Mouse (Mus musculus): ENCODE results near the gene Wwox. TPM values are rescaled to one million over a fixed set of nuclear protein-coding genes. Genes with fewer than 3 reads are reported as not detected.
A peak's percentile ranks its signal among the peaks of the same experiment; 100 is the strongest.

Wwox gene
- polyA plus RNA-seq, 1 experiment from 2014 or later = 10.9 TPM

DNA sequence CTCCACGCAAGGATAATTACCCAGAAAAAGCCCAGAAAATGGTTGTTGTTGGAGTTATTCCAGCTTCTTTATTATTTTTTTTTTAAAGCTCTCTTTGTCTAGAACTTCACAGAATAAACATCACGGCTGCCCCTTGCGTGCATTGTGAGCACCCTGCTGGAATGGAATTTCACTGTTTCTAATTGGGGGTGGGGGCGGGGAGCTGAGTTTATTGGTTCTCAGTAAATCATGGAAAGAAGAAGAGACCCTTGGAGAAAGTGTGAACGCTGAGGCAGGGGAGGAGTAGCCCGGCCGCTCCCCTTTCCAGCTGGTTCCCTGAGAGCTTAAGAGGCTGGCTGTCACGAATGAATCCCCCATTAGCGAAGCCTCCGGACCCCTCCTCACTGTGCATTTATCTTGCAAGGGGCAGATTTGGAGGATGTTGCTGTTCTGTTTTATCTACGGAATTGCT is 436.7 kb downstream of the Wwox start:
- Histone ChIP-seq H3K4me2 (ENCODE audit: low read depth, low read length) (no peak overlapping the region), H3K9ac (ENCODE audit: low read depth, low read length) (no peak overlapping the region), H3K27me3 (replicated peaks; ENCODE audit: control insufficient read depth, insufficient read depth, low read length) (no peaks in the 10 kb centered on the region), H3K4me1 (ENCODE audit: control insufficient read depth, insufficient read depth, low read length) (peaks cover 13% of the 10 kb centered on the region; the same call in 1 of the 2 replicates), H3K27ac (ENCODE audit: low read length) (no peak overlapping the region), H3K9me3 (ENCODE audit: control insufficient read depth, low read length) (no peaks in the 10 kb centered on the region), H3K36me3 (ENCODE audit: control insufficient read depth, insufficient read depth, low read length) (no peaks in the 10 kb centered on the region), H3K4me3 (ENCODE audit: low read length) (no peak overlapping the region)
- ATAC-seq = 0 out of 2 replicates have a peak, but pooled peaks have one; percentile 32
- 29% methylated on average over 11 of the region's 11 CpGs for whole genome bisulfite sequencing

DNA sequence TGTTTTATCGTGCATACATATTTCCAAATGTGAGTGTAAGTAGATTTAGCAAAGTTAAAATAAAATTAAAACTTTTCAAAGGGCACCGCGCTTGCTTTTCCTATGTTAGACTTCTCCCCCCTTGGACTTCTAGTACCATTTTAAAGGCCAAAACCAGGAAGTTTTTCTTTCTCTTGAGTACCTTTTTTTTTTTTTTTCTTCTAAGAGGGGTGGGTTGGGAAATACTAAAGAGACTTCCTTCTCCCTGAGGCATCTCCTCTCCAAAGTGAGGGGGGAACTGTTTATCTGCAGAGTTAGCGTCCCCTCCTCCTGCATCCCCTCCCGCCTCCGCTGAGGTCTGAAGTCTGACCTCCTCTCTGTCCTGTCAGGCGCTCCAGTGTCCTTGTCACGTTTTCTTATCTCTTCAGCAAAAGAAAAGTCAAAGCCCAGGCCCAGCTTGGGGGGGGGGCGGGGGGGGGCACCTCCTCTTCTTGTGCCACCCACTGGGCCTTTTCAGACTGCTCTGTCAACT is 437.3 kb downstream of the Wwox start:
- Histone ChIP-seq H3K27ac (ENCODE audit: low read length) (peak overlapping the region; percentile 20; the same call in 1 of the 2 replicates), H3K9ac (ENCODE audit: low read depth, low read length) (no peak overlapping the region), H3K36me3 (ENCODE audit: control insufficient read depth, insufficient read depth, low read length) (no peaks in the 10 kb centered on the region), H3K27me3 (replicated peaks; ENCODE audit: control insufficient read depth, insufficient read depth, low read length) (no peaks in the 10 kb centered on the region), H3K4me3 (ENCODE audit: low read length) (no peak overlapping the region), H3K4me1 (ENCODE audit: control insufficient read depth, insufficient read depth, low read length) (peaks cover 13% of the 10 kb centered on the region; the same call in 1 of the 2 replicates), H3K9me3 (ENCODE audit: control insufficient read depth, low read length) (no peaks in the 10 kb centered on the region), H3K4me2 (ENCODE audit: low read depth, low read length) (no peak overlapping the region)
- peak; percentile 36; the same call in 1 of the 2 replicates for ATAC-seq
- WGBS = 41% methylated on average over 9 of the region's 9 CpGs

GRCm38 (mm10) chr8:114877234-114877633 is 437.8 kb downstream of the Wwox start:
- WGBS = 83% methylated on average over 10 of the region's 10 CpGs
- Histone ChIP-seq H3K36me3 (ENCODE audit: control insufficient read depth, insufficient read depth, low read length) (no peaks in the 10 kb centered on the region), H3K9ac (ENCODE audit: low read depth, low read length) (no peak overlapping the region), H3K9me3 (ENCODE audit: control insufficient read depth, low read length) (no peaks in the 10 kb centered on the region), H3K4me1 (ENCODE audit: control insufficient read depth, insufficient read depth, low read length) (peaks cover 13% of the 10 kb centered on the region; the same call in 1 of the 2 replicates), H3K4me2 (ENCODE audit: low read depth, low read length) (no peak overlapping the region), H3K27me3 (replicated peaks; ENCODE audit: control insufficient read depth, insufficient read depth, low read length) (no peaks in the 10 kb centered on the region), H3K4me3 (ENCODE audit: low read length) (no peak overlapping the region), H3K27ac (ENCODE audit: low read length) (peak overlapping the region; percentile 20; the same call in 1 of the 2 replicates)
- ATAC-seq = no peak

GRCm38 (mm10) chr8:114878449-114879276 is 439.2 kb downstream of the Wwox start:
- no peak overlapping the region for H3K9ac ChIP-seq (ENCODE audit: low read depth, low read length)
- H3K27me3 ChIP-seq (replicated peaks; ENCODE audit: control insufficient read depth, insufficient read depth, low read length) = no peaks in the 10 kb centered on the region
- 77% methylated on average over 14 of the region's 14 CpGs for WGBS
- H3K4me3 ChIP-seq (ENCODE audit: low read length) = no peak overlapping the region
- H3K4me2 ChIP-seq (ENCODE audit: low read depth, low read length) = no peak overlapping the region
- H3K36me3 ChIP-seq (ENCODE audit: control insufficient read depth, insufficient read depth, low read length) = no peaks in the 10 kb centered on the region
- H3K27ac ChIP-seq (ENCODE audit: low read length) = no peak overlapping the region
- no peaks in the 10 kb centered on the region for H3K9me3 ChIP-seq (ENCODE audit: control insufficient read depth, low read length)
- no peak for ATAC-seq
- H3K4me1 ChIP-seq (ENCODE audit: control insufficient read depth, insufficient read depth, low read length) = peaks cover 18% of the 10 kb centered on the region

DNA sequence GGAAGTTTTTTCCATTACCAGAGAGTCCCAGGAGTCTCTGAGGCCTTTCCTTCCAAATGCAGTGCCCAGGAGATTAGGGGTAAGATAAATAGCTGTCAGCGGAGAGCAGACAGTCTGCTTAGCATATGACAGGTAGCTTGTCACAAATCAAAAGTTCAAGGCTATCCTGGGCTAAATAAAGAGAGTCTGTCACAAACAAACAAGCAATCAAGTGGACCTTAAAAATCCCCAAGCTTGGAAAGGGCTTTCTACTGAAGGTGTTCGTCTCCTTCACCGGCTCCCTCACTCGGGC is 439.8 kb downstream of the Wwox start:
- no peak overlapping the region for H3K9ac ChIP-seq (ENCODE audit: low read depth, low read length)
- H3K4me3 ChIP-seq (ENCODE audit: low read length) = no peak overlapping the region
- H3K27me3 ChIP-seq (replicated peaks; ENCODE audit: control insufficient read depth, insufficient read depth, low read length) = no peaks in the 10 kb centered on the region
- no peak overlapping the region for H3K4me2 ChIP-seq (ENCODE audit: low read depth, low read length)
- no peak for ATAC-seq
- H3K36me3 ChIP-seq (ENCODE audit: control insufficient read depth, insufficient read depth, low read length) = no peaks in the 10 kb centered on the region
- H3K4me1 ChIP-seq (ENCODE audit: control insufficient read depth, insufficient read depth, low read length) = peaks cover 18% of the 10 kb centered on the region
- WGBS = 85% methylated on average over 4 of the region's 4 CpGs
- H3K27ac ChIP-seq (ENCODE audit: low read length) = no peak overlapping the region
- no peaks in the 10 kb centered on the region for H3K9me3 ChIP-seq (ENCODE audit: control insufficient read depth, low read length)

- H3K4me2 ChIP-seq (ENCODE audit: low read depth, low read length) = no peak overlapping the region
- peaks cover 18% of the 10 kb centered on the region for H3K4me1 ChIP-seq (ENCODE audit: control insufficient read depth, insufficient read depth, low read length)
- WGBS = 85% methylated on average over 2 of the region's 2 CpGs
- H3K4me3 ChIP-seq (ENCODE audit: low read length) = no peak overlapping the region
- no peak overlapping the region for H3K27ac ChIP-seq (ENCODE audit: low read length)
- no peaks in the 10 kb centered on the region for H3K36me3 ChIP-seq (ENCODE audit: control insufficient read depth, insufficient read depth, low read length)
- no peak overlapping the region for H3K9ac ChIP-seq (ENCODE audit: low read depth, low read length)
- H3K9me3 ChIP-seq (ENCODE audit: control insufficient read depth, low read length) = no peaks in the 10 kb centered on the region
- ATAC-seq = 0 out of 2 replicates have a peak, but pooled peaks have one; percentile 54
- H3K27me3 ChIP-seq (replicated peaks; ENCODE audit: control insufficient read depth, insufficient read depth, low read length) = no peaks in the 10 kb centered on the region
Measured at GRCm38 (mm10) chr8:114879678-114880077, 440.2 kb downstream of the Wwox start.

DNA sequence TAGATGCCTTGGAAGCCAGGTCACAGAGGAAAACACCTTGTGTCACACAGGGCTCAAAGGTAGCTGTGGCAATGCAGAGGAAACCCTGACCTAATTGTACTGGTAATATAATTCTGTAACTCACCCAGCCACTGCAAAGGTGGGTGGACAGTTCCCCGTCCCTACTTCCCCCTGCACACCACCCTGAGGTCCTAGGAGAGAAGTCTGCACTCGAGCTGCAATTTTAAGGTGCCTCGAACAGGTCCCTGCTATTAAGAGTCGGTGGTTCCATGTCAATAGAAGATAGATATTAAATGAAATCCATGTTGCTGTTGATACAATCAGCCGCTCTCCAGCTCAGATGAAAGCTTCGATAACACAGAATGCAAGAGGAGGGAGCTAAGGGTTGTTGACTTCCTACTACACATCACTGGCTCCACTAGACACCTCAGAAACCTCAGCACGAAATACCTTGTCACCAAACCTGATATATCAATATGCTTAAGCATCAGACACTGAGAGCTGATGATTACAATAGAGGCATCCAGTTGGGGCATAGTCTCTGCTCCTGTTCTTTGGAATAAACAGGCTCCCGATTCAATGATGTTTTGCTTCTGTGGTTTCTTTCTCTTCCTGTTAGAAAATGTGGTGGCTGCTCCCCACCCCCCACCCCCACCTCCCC is 441.1 kb downstream of the Wwox start:
- Histone ChIP-seq H3K36me3 (ENCODE audit: control insufficient read depth, insufficient read depth, low read length) (no peaks in the 10 kb centered on the region), H3K4me3 (ENCODE audit: low read length) (no peak overlapping the region), H3K9me3 (ENCODE audit: control insufficient read depth, low read length) (no peaks in the 10 kb centered on the region), H3K4me2 (ENCODE audit: low read depth, low read length) (no peak overlapping the region), H3K4me1 (ENCODE audit: control insufficient read depth, insufficient read depth, low read length) (peaks cover 18% of the 10 kb centered on the region), H3K9ac (ENCODE audit: low read depth, low read length) (no peak overlapping the region), H3K27me3 (replicated peaks; ENCODE audit: control insufficient read depth, insufficient read depth, low read length) (no peaks in the 10 kb centered on the region), H3K27ac (ENCODE audit: low read length) (no peak overlapping the region)
- no peak for ATAC-seq
- 79% methylated on average over 8 of the region's 8 CpGs for WGBS

DNA sequence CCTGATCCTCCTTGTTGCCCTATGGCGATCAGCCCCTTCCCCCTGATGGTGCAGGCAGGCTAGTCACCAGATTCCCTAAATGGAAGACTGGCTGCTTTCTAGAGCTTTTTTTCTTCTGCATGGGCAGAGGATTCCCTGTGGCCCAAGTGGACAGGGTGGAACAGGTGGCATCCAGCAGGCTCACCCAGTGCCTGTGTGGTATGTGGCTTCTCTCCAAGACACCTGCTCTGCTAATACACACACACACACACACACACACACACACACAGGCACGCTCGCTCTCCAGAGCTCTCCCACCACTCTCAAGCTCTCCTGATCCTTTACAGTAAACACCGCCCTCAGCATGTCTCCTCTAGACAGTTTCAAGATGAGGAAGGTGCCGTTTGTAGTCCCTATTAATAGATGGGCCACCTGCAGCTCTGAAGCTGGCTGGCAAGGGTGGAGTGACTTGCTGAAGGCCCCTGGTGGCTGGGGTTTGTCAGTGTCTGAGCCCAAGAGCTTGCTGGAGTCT is 442.5 kb downstream of the Wwox start:
- H3K27ac ChIP-seq (ENCODE audit: low read length) = no peak overlapping the region

GRCm38 (mm10) chr8:114882504-114882903 is 443.0 kb downstream of the Wwox start:
- Histone ChIP-seq H3K27ac (ENCODE audit: low read length) (no peak overlapping the region), H3K9ac (ENCODE audit: low read depth, low read length) (no peak overlapping the region), H3K9me3 (ENCODE audit: control insufficient read depth, low read length) (no peaks in the 10 kb centered on the region), H3K27me3 (replicated peaks; ENCODE audit: control insufficient read depth, insufficient read depth, low read length) (no peaks in the 10 kb centered on the region), H3K36me3 (ENCODE audit: control insufficient read depth, insufficient read depth, low read length) (no peaks in the 10 kb centered on the region), H3K4me3 (ENCODE audit: low read length) (no peak overlapping the region), H3K4me1 (ENCODE audit: control insufficient read depth, insufficient read depth, low read length) (peaks cover 7% of the 10 kb centered on the region; the same call in 1 of the 2 replicates), H3K4me2 (ENCODE audit: low read depth, low read length) (no peak overlapping the region)
- WGBS = 33% methylated on average over 4 of the region's 4 CpGs
- ATAC-seq = peak; percentile 42; the same call in 1 of the 2 replicates

More for the DNA sequence above, 442.5 kb downstream of the Wwox start:
- no peaks in the 10 kb centered on the region for H3K9me3 ChIP-seq (ENCODE audit: control insufficient read depth, low read length)
- peak; percentile 43 for ATAC-seq
- no peak overlapping the region for H3K4me2 ChIP-seq (ENCODE audit: low read depth, low read length)
- no peak overlapping the region for H3K4me3 ChIP-seq (ENCODE audit: low read length)
- 58% methylated on average over 5 of the region's 5 CpGs for WGBS
- H3K36me3 ChIP-seq (ENCODE audit: control insufficient read depth, insufficient read depth, low read length) = no peaks in the 10 kb centered on the region
- H3K9ac ChIP-seq (ENCODE audit: low read depth, low read length) = no peak overlapping the region
- H3K4me1 ChIP-seq (ENCODE audit: control insufficient read depth, insufficient read depth, low read length) = peaks cover 9% of the 10 kb centered on the region
- no peaks in the 10 kb centered on the region for H3K27me3 ChIP-seq (replicated peaks; ENCODE audit: control insufficient read depth, insufficient read depth, low read length)

Data from intestine, embryonic 16.5 days (tissue).